Comparison of ENCODE assay signal across 17 mouse cellular contexts in the genomic region with DNA sequence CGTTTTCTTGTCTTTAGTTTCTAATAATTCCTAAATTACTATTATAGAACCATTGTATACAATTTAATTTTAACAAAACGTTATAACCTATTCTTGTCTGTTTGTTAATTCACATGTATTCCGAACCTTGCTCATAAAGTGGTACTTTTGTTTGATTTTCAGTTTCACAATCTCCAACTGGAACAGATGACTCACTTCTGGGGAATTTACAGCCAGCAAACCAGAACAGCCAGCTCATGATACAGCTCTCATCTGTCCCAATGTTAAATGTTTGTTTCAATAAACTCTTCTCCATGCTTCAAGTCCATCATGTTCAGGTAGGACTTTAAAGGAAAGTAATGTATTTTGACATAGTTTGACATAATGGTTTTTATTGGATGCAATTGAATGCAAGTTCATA.
DNase-seq lines count a peak whose midpoint lies in the region; ATAC-seq and TF ChIP-seq lines count a peak whose summit lies in the region.
"Had no signal": no experiment of that assay in that cellular context is flagged by ENCODE, and none has a peak within 500 bp of the region (broad histone marks: within the 10 kb centered on the region; RNA-seq: fewer than 3 reads in every experiment).

No protein-coding gene starts in this region.

- H3K4me2 ChIP-seq in intestine, embryonic 15.5 days (replicated peaks), result no peak overlapping the region
- H3K4me2 ChIP-seq in forebrain, postnatal 0 days (ENCODE audit: low read depth), result no peak overlapping the region
- H3K4me2 ChIP-seq: limb, embryonic 13.5 days; lung, embryonic 15.5 days had no signal

- H3K27ac ChIP-seq in liver, adult 2 months (replicated peaks; ENCODE audit: insufficient read depth, low read depth, low read length), result no peak overlapping the region
- H3K27ac ChIP-seq in intestine, embryonic 15.5 days, result no peak overlapping the region
- no peak overlapping the region for H3K27ac ChIP-seq in forebrain, postnatal 0 days (ENCODE audit: low read depth, low read length)
- H3K27ac ChIP-seq: hindbrain, embryonic 10.5 days; limb, embryonic 13.5 days; lung, embryonic 15.5 days; midbrain, embryonic 10.5 days had no signal

- DNase-seq in liver, adult 2 months (ENCODE audit: extremely low read depth, low read depth, low spot score), result peak; percentile 65
- DNase-seq in liver (no peak), 3134 (ENCODE audit: extremely low read depth, insufficient read length, low spot score) (peak; percentile 42), 416B (ENCODE audit: low read depth) (peak; percentile 60)
- no peak for DNase-seq in kidney, adult 11 months
- DNase-seq in forebrain, postnatal 0 days, result no peak
- DNase-seq: cerebellum, postnatal 14 days; gastrocnemius, postnatal 25 days; kidney, postnatal 14 days; layer of hippocampus, adult 9-11 months; thymus, postnatal 36 days had no signal

- no peaks in the 10 kb centered on the region for H3K9me3 ChIP-seq in intestine, embryonic 15.5 days
- H3K9me3 ChIP-seq in forebrain, postnatal 0 days (ENCODE audit: low read length), result no peaks in the 10 kb centered on the region
- H3K9me3 ChIP-seq: hindbrain, embryonic 10.5 days; limb, embryonic 13.5 days; lung, embryonic 15.5 days; midbrain, embryonic 10.5 days had no signal

- peak; percentile 63; the same call in 1 of the 2 replicates for ATAC-seq in intestine, embryonic 15.5 days
- no peak for ATAC-seq in forebrain, postnatal 0 days

- H3K27me3 ChIP-seq in liver, adult 2 months (ENCODE audit: control insufficient read depth, insufficient read depth, low read length), result no peaks in the 10 kb centered on the region
- no peaks in the 10 kb centered on the region for H3K27me3 ChIP-seq in intestine, embryonic 15.5 days (replicated peaks)
- no peaks in the 10 kb centered on the region for H3K27me3 ChIP-seq in forebrain, postnatal 0 days (ENCODE audit: insufficient read depth, low read length)
- H3K27me3 ChIP-seq: limb, embryonic 13.5 days; lung, embryonic 15.5 days had no signal

- TF ChIP-seq CTCF in liver, adult 2 months (IDR thresholded peaks at IDR 0.05; ENCODE audit: low read depth, low read length), result no peak
- no peak for TF ChIP-seq CTCF in forebrain, postnatal 0 days (IDR thresholded peaks at IDR 0.05; ENCODE audit: low read depth)

- peaks cover 62% of the 10 kb centered on the region for H3K36me3 ChIP-seq in liver, adult 2 months (ENCODE audit: control insufficient read depth, insufficient read depth, low read length)
- peaks cover 13% of the 10 kb centered on the region; the same call in 1 of the 2 replicates for H3K36me3 ChIP-seq in intestine, embryonic 15.5 days
- H3K36me3 ChIP-seq in forebrain, postnatal 0 days (ENCODE audit: insufficient read depth), result peaks cover 43% of the 10 kb centered on the region

- peaks cover 3% of the 10 kb centered on the region; the same call in 1 of the 2 replicates for H3K79me2 ChIP-seq in liver, adult 2 months (ENCODE audit: control insufficient read depth, insufficient read depth, low read length)

- no peak overlapping the region for H3K4me3 ChIP-seq in liver, adult 2 months (ENCODE audit: insufficient read depth, low read depth, low read length)
- no peak overlapping the region for H3K4me3 ChIP-seq in intestine, embryonic 15.5 days (replicated peaks)
- no peak overlapping the region for H3K4me3 ChIP-seq in forebrain, postnatal 0 days (ENCODE audit: low read depth, low read length)
- H3K4me3 ChIP-seq: erythroblast, embryonic 14.5 days; hindbrain, embryonic 10.5 days; limb, embryonic 13.5 days; lung, embryonic 15.5 days; midbrain, embryonic 10.5 days had no signal

- no peak overlapping the region for H3K9ac ChIP-seq in liver, adult 2 months (ENCODE audit: low read depth, low read length)
- no peak overlapping the region for H3K9ac ChIP-seq in intestine, embryonic 15.5 days
- no peak overlapping the region for H3K9ac ChIP-seq in forebrain, postnatal 0 days
- H3K9ac ChIP-seq: limb, embryonic 13.5 days; lung, embryonic 15.5 days had no signal

- TF ChIP-seq POLR2A in liver, adult 2 months (IDR thresholded peaks at IDR 0.05; ENCODE audit: extremely low read depth, insufficient read depth, low read length), result no peak

- H3K4me1 ChIP-seq in liver, adult 2 months (ENCODE audit: control insufficient read depth, insufficient read depth, low read length), result no peaks in the 10 kb centered on the region; the same call in 1 of the 2 replicates
- H3K4me1 ChIP-seq in intestine, embryonic 15.5 days (replicated peaks), result no peaks in the 10 kb centered on the region
- H3K4me1 ChIP-seq in forebrain, postnatal 0 days (ENCODE audit: insufficient read depth), result no peaks in the 10 kb centered on the region
- H3K4me1 ChIP-seq: hindbrain, embryonic 10.5 days; limb, embryonic 13.5 days; lung, embryonic 15.5 days; midbrain, embryonic 10.5 days had no signal

- 41% methylated on average over 3 of the region's 3 CpGs for WGBS in liver, adult 2 months
- WGBS in intestine, embryonic 15.5 days, result 65% methylated on average over 3 of the region's 3 CpGs
- 93% methylated on average over 3 of the region's 3 CpGs for WGBS in forebrain, postnatal 0 days

Comparison
In these comparisons a context has a peak if more than half of its experiments do, and no peak if none do; other contexts are left out.
1. DNase-seq: peak in liver, adult 2 months (single experiment), 3134 (single experiment) and 416B (single experiment); none in liver (single experiment), kidney, adult 11 months (single experiment) and forebrain, postnatal 0 days (single experiment).